Mouse (Mus musculus): ENCODE results near the gene 1700013F07Rik. TPM values are rescaled to one million over a fixed set of nuclear protein-coding genes. Genes with fewer than 3 reads are reported as not detected.

1700013F07Rik gene
- polyA plus RNA-seq, 1 experiment from 2014 or later, result 1.1 TPM

GRCm38 (mm10) chr3:108588446-108588845 lies 54.5 kb downstream of the 1700013F07Rik start:
- Histone ChIP-seq H3K4me3 (no peak overlapping the region), H3K27ac (peak overlapping the region; percentile 40; the same call in 1 of the 2 replicates), H3K4me1 (peaks cover 16% of the 10 kb centered on the region), H3K9ac (no peak overlapping the region), H3K4me2 (no peak overlapping the region), H3K36me3 (ENCODE audit: poor library complexity, severe bottlenecking) (no peaks in the 10 kb centered on the region), H3K27me3 (no peaks in the 10 kb centered on the region), H3K9me3 (replicated peaks) (no peaks in the 10 kb centered on the region)
- no peak for ATAC-seq
- 33% methylated on average over 2 of the region's 2 CpGs for WGBS

- Histone ChIP-seq H3K4me1 (peaks cover 18% of the 10 kb centered on the region), H3K9ac (peak within 1 kb of the TSS; percentile 94), H3K27me3 (no peaks in the 10 kb centered on the region), H3K36me3 (ENCODE audit: poor library complexity, severe bottlenecking) (no peaks in the 10 kb centered on the region), H3K4me2 (peak within 1 kb of the TSS; percentile 83), H3K4me3 (peak within 1 kb of the TSS; percentile 95), H3K27ac (peak within 1 kb of the TSS; percentile 96), H3K9me3 (replicated peaks) (no peaks in the 10 kb centered on the region)
- peak; percentile 99 for ATAC-seq
- WGBS, result 6% methylated on average over 41 of the region's 44 CpGs
Measured at GRCm38 (mm10) chr3:108590786-108591529, 57.0 kb downstream of the 1700013F07Rik start, which contains the start of gene Wdr47. Wdr47 (plus strand) TSS chr3:108591279.

- H3K4me1 ChIP-seq, result peaks cover 18% of the 10 kb centered on the region
- peak overlapping the region; percentile 83 for H3K4me2 ChIP-seq
- ATAC-seq, result peak; percentile 81
- under 1% methylated on average over 55 of the region's 61 CpGs for WGBS
- H3K36me3 ChIP-seq (ENCODE audit: poor library complexity, severe bottlenecking), result no peaks in the 10 kb centered on the region
- H3K9me3 ChIP-seq (replicated peaks), result no peaks in the 10 kb centered on the region
- H3K9ac ChIP-seq, result peak overlapping the region; percentile 94
- peak overlapping the region; percentile 95 for H3K4me3 ChIP-seq
- no peaks in the 10 kb centered on the region for H3K27me3 ChIP-seq
- H3K27ac ChIP-seq, result peak overlapping the region; percentile 96
Measured at GRCm38 (mm10) chr3:108591530-108592522, 57.9 kb downstream of the 1700013F07Rik start.

Small RNA genes lying within 50 kb of the gene (microRNA-seq; reads per million reads assigned to microRNA genes)
- gene Gm22860, result not detected

Other genes with a start within 250 kb of the 1700013F07Rik start
- gene Mybphl, start 169.2 kb upstream of the 1700013F07Rik start, polyA plus RNA-seq (2015; fragmentation: Nextera tagmentation; extraction: Ambion mirVana), result not detected in 2 replicates
- 68.6 and 68.9 TPM in 2 replicates for gene Psrc1, start 150.3 kb upstream of the 1700013F07Rik start, polyA plus RNA-seq (2015; fragmentation: Nextera tagmentation; extraction: Ambion mirVana)
- gene Celsr2, start 118.6 kb upstream of the 1700013F07Rik start, polyA plus RNA-seq (2015; fragmentation: Nextera tagmentation; extraction: Ambion mirVana), result 45.3 and 56.9 TPM in 2 replicates
- gene Sars, start 88.9 kb upstream of the 1700013F07Rik start, polyA plus RNA-seq (2015; fragmentation: Nextera tagmentation; extraction: Ambion mirVana), result 196 and 205 TPM in 2 replicates
- 4.3 and 6.4 TPM in 2 replicates for gene 5330417C22Rik, start 2.4 kb downstream of the 1700013F07Rik start, polyA plus RNA-seq (2015; fragmentation: Nextera tagmentation; extraction: Ambion mirVana)
- 59.5 and 61.9 TPM in 2 replicates for gene Tmem167b, start 28.3 kb downstream of the 1700013F07Rik start, polyA plus RNA-seq (2015; fragmentation: Nextera tagmentation; extraction: Ambion mirVana)
- 57.7 and 58.4 TPM in 2 replicates for gene Taf13, start 37.5 kb downstream of the 1700013F07Rik start, polyA plus RNA-seq (2015; fragmentation: Nextera tagmentation; extraction: Ambion mirVana)
- 70.8 and 72.9 TPM in 2 replicates for gene Wdr47, start 57.1 kb downstream of the 1700013F07Rik start, polyA plus RNA-seq (2015; fragmentation: Nextera tagmentation; extraction: Ambion mirVana)
- gene Clcc1, start 119.8 kb downstream of the 1700013F07Rik start, polyA plus RNA-seq (2015; fragmentation: Nextera tagmentation; extraction: Ambion mirVana), result 63.4 and 66.3 TPM in 2 replicates
- 64.6 and 69.6 TPM in 2 replicates for gene Gpsm2, start 188.2 kb downstream of the 1700013F07Rik start, polyA plus RNA-seq (2015; fragmentation: Nextera tagmentation; extraction: Ambion mirVana)
- not detected in 2 replicates for gene Aknad1, start 205.5 kb downstream of the 1700013F07Rik start, polyA plus RNA-seq (2015; fragmentation: Nextera tagmentation; extraction: Ambion mirVana)

All from forebrain, embryonic 13.5 days (tissue).